Mouse (Mus musculus): ENCODE measurements around the gene Cog2.

Cog2 gene

GRCm38 (mm10) chr8:124569100-124569499 lies 48.5 kb downstream of the Cog2 start:
- in situ Hi-C loops (cut with MboI, MseI): loop anchor here (5.0 kb wide), 1 partner anchor 1328 kb away; the partner anchor contains the start of gene Pcnx2

GRCm38 (mm10) chr8:124569593-124569992 lies 49.0 kb downstream of the Cog2 start, which contains the start of gene Agt:
Agt (minus strand) TSS chr8:124569706.
- in situ Hi-C loops (cut with MboI, MseI): loop anchor here (5.0 kb wide), 1 partner anchor 1328 kb away; the partner anchor contains the start of gene Pcnx2

- in situ Hi-C loops (cut with MboI, MseI): no loop called here
Measured at GRCm38 (mm10) chr8:124571732-124572429, 51.3 kb downstream of the Cog2 start.

GRCm38 (mm10) chr8:124572430-124572775 lies 51.8 kb downstream of the Cog2 start:
- in situ Hi-C loops (cut with MboI, MseI): no loop called here

GRCm38 (mm10) chr8:124573552-124574340 lies 53.2 kb downstream of the Cog2 start:
- in situ Hi-C loops (cut with MboI, MseI): no loop called here

GRCm38 (mm10) chr8:124575811-124576210 lies 55.2 kb downstream of the Cog2 start, which contains the start of gene Capn9:
Capn9 (plus strand) TSS chr8:124576111.
- in situ Hi-C loops (cut with MboI, MseI): no loop called here

GRCm38 (mm10) chr8:124576751-124577150 lies 56.2 kb downstream of the Cog2 start:
- in situ Hi-C loops (cut with MboI, MseI): no loop called here

GRCm38 (mm10) chr8:124585718-124586425 lies 65.3 kb downstream of the Cog2 start:
- in situ Hi-C loops (cut with MboI, MseI): no loop called here

- in situ Hi-C loops (cut with MboI, MseI): no loop called here
Measured at GRCm38 (mm10) chr8:124586556-124586955, 66.0 kb downstream of the Cog2 start.

- in situ Hi-C loops (cut with MboI, MseI): no loop called here
Measured at GRCm38 (mm10) chr8:124589393-124589792, 68.8 kb downstream of the Cog2 start.
